Mouse (Mus musculus): ENCODE measurements around the gene Etnk1. TPM values are rescaled to one million over a fixed set of nuclear protein-coding genes. Genes with fewer than 3 reads are reported as not detected.
"Not testable (repeated sequence)": the region's sequence is repeated elsewhere in the genome, so short reads cannot be mapped to it uniquely, and the experiment has no call there.

Etnk1 gene
- polyA plus RNA-seq, 1 experiment from 2014 or later = 34.2 TPM

DNA sequence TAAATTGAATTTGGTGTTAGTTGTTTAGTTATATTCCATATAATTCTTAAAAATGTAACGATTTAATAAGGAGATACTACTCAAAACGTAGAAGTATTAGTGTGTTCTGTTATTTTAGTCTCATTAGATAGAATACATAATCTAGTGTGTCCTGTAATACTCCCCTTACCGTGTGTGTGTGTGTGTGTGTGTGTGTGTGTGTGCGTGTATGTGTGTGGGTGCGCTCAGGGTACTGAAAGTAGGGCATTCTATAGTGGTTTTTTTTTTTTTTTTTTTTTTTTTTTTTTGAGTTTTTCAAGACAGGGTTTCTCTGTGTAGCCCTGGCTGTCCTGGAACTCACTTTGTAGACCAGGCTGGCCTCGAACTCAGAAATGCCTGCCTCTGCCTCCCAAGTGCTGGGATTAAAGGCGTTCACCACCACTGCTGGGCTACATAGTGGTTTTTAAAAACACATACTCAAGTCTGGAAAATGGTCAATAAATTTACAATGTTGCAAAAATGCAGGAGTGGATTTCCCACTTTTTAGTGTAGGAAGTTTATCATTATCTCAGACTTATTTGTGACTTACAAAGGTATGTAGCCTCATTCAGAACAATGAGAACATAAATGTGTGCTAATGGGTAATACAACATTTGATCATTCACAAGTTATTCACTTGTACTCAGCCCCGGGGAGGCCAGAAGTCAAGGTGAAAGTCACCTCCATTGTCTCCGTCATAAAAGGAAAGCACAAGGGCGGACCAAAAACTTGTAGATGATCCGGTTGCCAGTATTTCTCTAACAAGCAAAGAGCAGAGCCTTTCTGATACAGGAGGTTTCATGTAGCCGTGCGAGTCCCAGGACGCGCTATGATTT is 1.4 kb upstream of the Etnk1 start:
- peaks cover 34% of the 10 kb centered on the region for H3K4me1 ChIP-seq (replicated peaks)
- peak overlapping the region; percentile 67 for H3K4me3 ChIP-seq (replicated peaks)
- peak overlapping the region; percentile 72 for H3K4me2 ChIP-seq (replicated peaks)
- H3K27ac ChIP-seq = no peak overlapping the region
- no peaks in the 10 kb centered on the region for H3K27me3 ChIP-seq
- no peaks in the 10 kb centered on the region for H3K36me3 ChIP-seq
- 54% methylated on average over 15 of the region's 15 CpGs for WGBS
- H3K9me3 ChIP-seq = no peaks in the 10 kb centered on the region
- peak overlapping the region; percentile 91; the same call in 1 of the 2 replicates for H3K9ac ChIP-seq (replicated peaks)
- ATAC-seq = no peak

DNA sequence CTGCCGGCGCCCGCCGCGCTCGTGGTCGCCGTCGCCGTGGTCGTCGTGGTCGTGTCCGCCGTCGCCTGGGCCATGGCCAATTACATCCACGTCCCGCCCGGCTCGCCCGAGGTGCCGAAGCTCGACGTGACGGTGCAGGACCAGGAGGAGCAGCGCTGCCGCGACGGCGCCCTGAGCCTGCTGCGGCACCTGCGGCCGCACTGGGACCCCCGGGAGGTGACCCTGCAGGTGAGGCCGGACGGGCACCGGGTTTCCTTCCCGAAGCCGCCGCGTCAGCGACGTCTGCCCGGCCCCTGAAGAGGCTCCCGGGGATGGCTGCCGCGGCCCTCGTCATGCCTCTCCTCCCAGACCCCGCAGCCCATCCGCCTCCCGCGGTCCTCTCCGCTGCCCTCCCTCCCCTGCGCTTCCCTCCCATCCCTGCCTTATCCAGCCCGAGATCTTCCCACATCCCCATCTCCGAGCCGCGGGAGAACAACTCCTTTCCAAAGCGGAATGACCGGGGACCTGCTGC is 443 bp downstream of the Etnk1 start:
- Histone ChIP-seq H3K9me3 (no peaks in the 10 kb centered on the region), H3K9ac (replicated peaks) (peak overlapping the region; percentile 91), H3K36me3 (0 out of 2 replicates have a peak, but pooled peaks cover 4% of the 10 kb centered on the region), H3K27me3 (no peaks in the 10 kb centered on the region), H3K4me2 (replicated peaks) (peak overlapping the region; percentile 72), H3K4me3 (replicated peaks) (peak overlapping the region; percentile 67), H3K4me1 (replicated peaks) (peaks cover 42% of the 10 kb centered on the region), H3K27ac (peak overlapping the region; percentile 93)
- under 1% methylated on average over 48 of the region's 60 CpGs for WGBS
- peak; percentile 74 for ATAC-seq

DNA sequence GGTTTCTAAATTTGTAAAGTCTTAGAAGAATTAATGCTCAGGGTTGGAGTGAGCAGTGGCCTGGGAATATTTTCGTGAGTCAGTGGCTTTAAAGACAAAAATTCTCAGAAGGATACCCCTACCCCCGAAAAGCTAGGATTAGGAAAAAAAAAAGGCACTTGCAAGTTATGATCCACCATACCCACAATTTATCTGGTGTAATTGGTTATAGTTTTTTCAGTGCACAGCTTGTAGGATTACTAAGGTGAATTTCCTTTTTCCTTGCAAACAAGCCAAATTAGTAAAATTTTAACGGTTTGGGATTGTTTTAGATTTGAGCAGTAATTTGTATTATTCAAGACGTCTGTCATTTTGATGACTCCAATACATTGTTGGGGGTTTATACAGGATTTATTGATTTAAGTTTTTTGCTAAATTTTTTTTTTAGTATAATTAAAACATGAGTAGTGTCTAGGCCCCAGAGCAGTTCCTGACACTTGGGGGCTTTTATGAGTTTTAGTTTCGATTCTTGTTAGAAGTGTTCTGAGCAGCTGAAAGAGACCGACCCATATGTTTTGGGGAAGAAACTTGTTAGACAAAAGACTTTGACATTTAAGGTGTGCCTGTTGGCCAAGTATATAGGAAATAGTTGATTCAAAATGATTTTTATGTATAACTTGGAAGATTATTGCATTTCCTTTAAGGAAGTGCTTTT is 1.1 kb downstream of the Etnk1 start:
- ATAC-seq = no peak
- Histone ChIP-seq H3K9me3 (no peaks in the 10 kb centered on the region), H3K27ac (peak overlapping the region; percentile 93), H3K4me1 (replicated peaks) (peaks cover 42% of the 10 kb centered on the region), H3K36me3 (peaks cover 9% of the 10 kb centered on the region), H3K27me3 (no peaks in the 10 kb centered on the region), H3K4me3 (replicated peaks) (peak overlapping the region; percentile 67), H3K4me2 (replicated peaks) (peak overlapping the region; percentile 72), H3K9ac (replicated peaks) (peak overlapping the region; percentile 91)
- WGBS = 34% methylated on average over 6 of the region's 6 CpGs

DNA sequence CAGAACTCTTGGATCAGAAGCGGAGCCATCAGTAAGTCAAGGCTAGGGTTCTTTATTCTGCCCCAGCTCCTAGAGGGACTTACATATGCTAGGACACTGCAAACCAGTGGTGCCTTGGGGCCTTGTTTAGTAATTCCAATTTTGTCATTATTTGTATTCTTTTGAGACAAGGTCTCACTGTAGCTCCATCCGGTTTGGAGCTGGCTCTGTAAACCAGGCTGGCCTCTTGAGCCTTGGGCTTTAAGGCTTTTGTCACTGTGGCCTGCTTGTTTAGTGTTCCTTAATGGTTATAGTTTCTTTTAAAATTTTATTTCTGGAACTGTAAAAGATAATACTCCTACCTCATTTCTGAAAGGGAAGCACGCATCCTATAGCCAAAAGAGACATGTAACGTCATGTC is 2.4 kb downstream of the Etnk1 start:
- Histone ChIP-seq H3K9ac (replicated peaks) (peak overlapping the region; percentile 45), H3K4me2 (replicated peaks) (peak overlapping the region; percentile 72), H3K4me1 (replicated peaks) (peaks cover 42% of the 10 kb centered on the region), H3K27ac (no peak overlapping the region), H3K27me3 (no peaks in the 10 kb centered on the region), H3K9me3 (no peaks in the 10 kb centered on the region), H3K4me3 (replicated peaks) (no peak overlapping the region), H3K36me3 (peaks cover 12% of the 10 kb centered on the region)
- ATAC-seq = no peak
- WGBS = 77% methylated on average over 4 of the region's 4 CpGs

DNA sequence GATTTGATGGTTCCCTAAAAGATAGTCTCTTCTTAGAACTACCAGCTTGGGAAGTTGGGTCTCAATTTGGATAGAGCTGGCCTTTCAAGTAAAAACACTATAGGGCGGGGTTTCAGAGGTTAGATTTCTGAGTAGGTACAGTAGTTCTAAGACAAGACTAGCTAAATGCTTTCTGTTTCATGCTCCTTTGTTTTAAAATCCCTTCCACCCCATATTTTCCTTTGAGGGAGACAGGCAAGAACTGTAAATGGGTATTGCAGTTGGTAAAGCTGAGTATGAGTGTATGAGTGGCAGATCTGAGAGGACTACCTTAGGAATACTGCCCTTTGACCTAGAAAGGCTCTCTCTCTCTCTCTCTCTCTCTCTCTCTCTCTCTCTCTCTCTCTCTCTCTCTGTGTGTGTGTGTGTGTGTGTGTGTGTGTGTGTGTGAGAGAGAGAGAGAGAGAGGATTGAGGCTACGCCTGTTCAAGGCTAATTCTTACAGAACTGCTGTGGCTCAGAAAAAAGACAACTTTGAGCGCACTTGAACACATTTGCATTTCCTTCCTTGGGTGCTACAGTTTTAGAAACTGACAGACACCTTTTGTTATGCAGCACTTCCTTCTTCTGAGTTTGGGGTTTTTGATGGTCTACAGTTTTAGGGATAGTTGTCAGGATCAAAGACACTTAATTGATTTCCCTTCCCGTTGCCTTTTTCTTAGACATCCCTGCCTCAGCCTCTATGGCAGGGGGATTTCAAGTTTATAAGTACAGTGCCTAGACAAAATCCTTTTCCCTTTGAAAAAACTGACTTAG is 3.3 kb downstream of the Etnk1 start:
- ATAC-seq = no peak
- no peak overlapping the region for H3K9ac ChIP-seq (replicated peaks)
- WGBS = 88% methylated on average over 4 of the region's 4 CpGs

DNA sequence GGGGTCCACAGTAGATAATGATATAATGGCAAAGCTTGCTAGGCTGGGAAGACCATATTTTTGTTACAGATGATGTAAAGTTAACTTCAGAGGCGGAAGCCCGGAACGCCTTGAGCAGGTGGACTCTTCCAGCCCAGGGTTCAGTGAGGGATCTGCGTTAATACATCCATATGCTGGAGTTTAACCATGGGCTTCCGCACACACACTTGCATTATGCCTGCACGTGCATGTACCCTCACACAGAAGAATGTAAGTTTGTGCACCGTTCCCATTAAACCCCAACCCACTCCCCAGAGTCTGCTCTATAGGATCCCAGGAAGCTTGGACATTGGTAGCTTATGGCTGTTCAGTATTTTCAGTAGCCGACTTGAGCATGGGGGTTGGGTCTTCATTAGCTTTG is 4.0 kb downstream of the Etnk1 start:
- H3K27me3 ChIP-seq = no peaks in the 10 kb centered on the region
- H3K4me2 ChIP-seq (replicated peaks) = no peak overlapping the region
- peaks cover 39% of the 10 kb centered on the region for H3K4me1 ChIP-seq (replicated peaks)
- peaks cover 12% of the 10 kb centered on the region for H3K36me3 ChIP-seq
- WGBS = 94% methylated on average over 8 of the region's 8 CpGs
- H3K27ac ChIP-seq = no peak overlapping the region
- H3K9ac ChIP-seq (replicated peaks) = no peak overlapping the region
- H3K4me3 ChIP-seq (replicated peaks) = no peak overlapping the region
- no peaks in the 10 kb centered on the region for H3K9me3 ChIP-seq
- ATAC-seq = no peak

More for the DNA sequence above, 3.3 kb downstream of the Etnk1 start:
- H3K27me3 ChIP-seq = no peaks in the 10 kb centered on the region
- H3K4me2 ChIP-seq (replicated peaks) = peak overlapping the region; percentile 9; the same call in 1 of the 2 replicates
- no peak overlapping the region for H3K4me3 ChIP-seq (replicated peaks)
- H3K27ac ChIP-seq = no peak overlapping the region
- H3K9me3 ChIP-seq = no peaks in the 10 kb centered on the region
- H3K4me1 ChIP-seq (replicated peaks) = peaks cover 42% of the 10 kb centered on the region
- peaks cover 12% of the 10 kb centered on the region for H3K36me3 ChIP-seq

DNA sequence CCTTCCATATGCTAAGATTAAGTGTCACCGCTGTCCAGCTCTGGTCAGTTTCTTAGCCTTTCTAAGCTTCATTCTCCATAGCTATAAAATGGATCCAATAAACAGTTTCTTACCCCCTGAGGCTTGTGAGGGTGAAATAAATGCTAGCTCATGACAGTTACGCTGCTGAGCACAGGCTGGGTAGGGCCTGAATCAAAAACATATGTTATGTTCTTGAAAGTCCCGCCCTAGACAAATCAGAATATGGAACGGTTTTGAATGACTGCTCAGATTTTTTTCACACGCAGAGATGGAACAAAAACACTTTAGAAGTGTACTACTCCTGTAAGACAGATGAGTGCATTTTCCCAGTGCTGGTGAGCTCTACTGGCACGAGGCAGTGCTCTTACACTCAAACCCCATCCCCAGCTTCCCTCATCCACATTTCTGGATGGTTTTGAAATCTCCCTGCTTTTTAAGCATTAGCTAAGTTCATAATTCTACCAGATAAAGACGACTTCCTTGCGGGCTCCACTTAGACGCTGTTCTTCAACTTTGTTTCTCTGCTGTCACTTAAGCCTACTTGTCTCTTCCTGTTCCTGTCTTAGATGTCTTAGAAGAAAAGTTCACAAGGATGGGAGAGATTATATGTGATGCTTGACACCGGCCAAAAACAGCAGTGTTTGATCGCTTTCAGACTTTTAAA is 4.9 kb downstream of the Etnk1 start:
- no peak for ATAC-seq
- H3K27me3 ChIP-seq = no peaks in the 10 kb centered on the region
- no peaks in the 10 kb centered on the region for H3K9me3 ChIP-seq
- H3K4me2 ChIP-seq (replicated peaks) = no peak overlapping the region
- peaks cover 12% of the 10 kb centered on the region for H3K36me3 ChIP-seq
- no peak overlapping the region for H3K4me3 ChIP-seq (replicated peaks)
- WGBS = 93% methylated on average over 11 of the region's 11 CpGs
- H3K4me1 ChIP-seq (replicated peaks) = peaks cover 36% of the 10 kb centered on the region
- H3K27ac ChIP-seq = no peak overlapping the region
- H3K9ac ChIP-seq (replicated peaks) = no peak overlapping the region

DNA sequence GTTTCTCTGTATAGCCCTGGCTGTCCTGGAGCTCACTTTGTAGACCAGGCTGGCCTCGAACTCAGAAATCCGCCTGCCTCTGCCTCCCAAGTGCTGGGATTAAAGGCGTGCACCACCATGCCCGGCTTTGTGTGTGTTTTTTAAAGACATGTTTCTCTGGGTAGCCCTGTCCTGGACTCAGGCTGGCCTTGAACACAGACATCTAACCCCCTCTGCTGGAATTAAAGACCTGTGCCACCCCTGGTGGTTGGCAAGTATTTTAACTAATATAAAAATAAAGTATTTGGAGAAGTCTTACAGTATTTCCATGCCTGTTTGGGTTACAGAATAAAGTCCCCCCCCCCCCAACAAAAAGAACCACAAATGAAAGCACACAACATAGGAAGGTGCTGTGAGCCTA is 5.7 kb downstream of the Etnk1 start:
- Histone ChIP-seq H3K36me3 (peaks cover 16% of the 10 kb centered on the region), H3K4me1 (replicated peaks) (peaks cover 36% of the 10 kb centered on the region)
- ATAC-seq; H3K9ac ChIP-seq (replicated peaks); H3K9me3 ChIP-seq; H3K27ac ChIP-seq; H3K4me2 ChIP-seq (replicated peaks); H3K27me3 ChIP-seq; H3K4me3 ChIP-seq (replicated peaks): not testable (repeated sequence)
- WGBS = 94% methylated on average over 4 of the region's 4 CpGs

DNA sequence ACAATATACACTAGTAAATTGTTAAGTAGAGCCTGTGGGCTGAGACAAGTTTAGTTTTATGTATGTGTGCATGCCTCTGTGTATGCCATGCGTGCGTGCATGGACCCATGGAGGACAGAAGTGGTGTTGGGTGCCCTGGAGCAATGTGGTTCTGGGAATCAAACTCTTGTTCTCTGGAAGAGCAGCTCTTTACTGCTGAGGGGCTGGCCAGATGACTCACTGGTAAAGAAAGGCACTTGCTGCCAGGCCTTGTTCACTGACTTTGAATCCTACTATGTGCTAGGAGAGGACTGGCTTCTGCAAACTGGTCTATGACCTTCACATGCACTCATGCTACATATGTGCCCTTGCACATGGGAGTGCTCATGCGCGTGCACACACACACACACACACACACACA is 7.2 kb downstream of the Etnk1 start:
- no peak for ATAC-seq
- H3K4me2 ChIP-seq (replicated peaks) = no peak overlapping the region
- H3K9ac ChIP-seq (replicated peaks) = no peak overlapping the region
- no peaks in the 10 kb centered on the region for H3K27me3 ChIP-seq
- H3K9me3 ChIP-seq = no peaks in the 10 kb centered on the region
- H3K4me1 ChIP-seq (replicated peaks) = peaks cover 30% of the 10 kb centered on the region
- no peak overlapping the region for H3K4me3 ChIP-seq (replicated peaks)
- no peak overlapping the region for H3K27ac ChIP-seq
- WGBS = 98% methylated on average over 4 of the region's 4 CpGs
- peaks cover 16% of the 10 kb centered on the region for H3K36me3 ChIP-seq

DNA sequence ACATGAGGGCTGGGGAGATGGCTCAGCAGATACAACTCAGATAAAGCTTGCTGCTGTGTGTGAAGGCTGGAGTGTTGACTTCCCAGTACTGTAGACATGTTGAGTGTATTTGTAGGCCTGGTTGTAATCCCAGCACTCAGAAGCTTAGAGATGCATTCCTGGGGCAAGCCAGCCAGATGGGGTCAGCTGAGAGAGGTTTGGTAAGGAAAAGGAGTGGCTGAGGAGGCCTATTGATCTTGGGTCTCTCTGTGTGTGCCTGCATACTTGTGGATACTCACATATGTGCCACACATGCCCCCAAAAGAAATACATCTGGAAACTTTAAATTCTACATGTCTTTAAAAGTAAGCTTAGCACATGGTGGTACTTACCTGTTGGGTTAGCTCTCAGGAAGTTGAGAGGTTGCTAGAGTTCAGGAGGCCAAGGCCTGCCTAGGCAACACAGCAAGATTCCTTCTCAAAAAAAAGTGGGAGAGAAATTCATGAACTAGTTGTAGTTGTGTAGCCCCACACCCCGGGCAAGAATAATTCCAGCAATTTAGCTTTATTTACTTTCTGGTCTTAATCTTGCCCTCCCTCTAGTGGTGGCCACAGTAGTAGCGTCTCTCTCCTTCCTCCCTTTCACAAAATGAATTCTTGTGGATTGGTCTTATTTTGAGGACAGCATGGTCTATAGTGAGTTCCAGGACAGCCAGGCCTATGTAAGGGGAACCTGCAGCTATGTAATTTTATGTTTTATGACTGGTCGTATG is 8.1 kb downstream of the Etnk1 start:
- Histone ChIP-seq H3K9me3 (no peaks in the 10 kb centered on the region), H3K36me3 (peaks cover 16% of the 10 kb centered on the region), H3K27ac (no peak overlapping the region), H3K27me3 (no peaks in the 10 kb centered on the region), H3K4me2 (replicated peaks) (no peak overlapping the region), H3K4me1 (replicated peaks) (peaks cover 22% of the 10 kb centered on the region), H3K9ac (replicated peaks) (no peak overlapping the region), H3K4me3 (replicated peaks) (no peak overlapping the region)
- 43% methylated on average over 3 of the region's 3 CpGs for WGBS
- peak; percentile 15; the same call in 1 of the 2 replicates for ATAC-seq

DNA sequence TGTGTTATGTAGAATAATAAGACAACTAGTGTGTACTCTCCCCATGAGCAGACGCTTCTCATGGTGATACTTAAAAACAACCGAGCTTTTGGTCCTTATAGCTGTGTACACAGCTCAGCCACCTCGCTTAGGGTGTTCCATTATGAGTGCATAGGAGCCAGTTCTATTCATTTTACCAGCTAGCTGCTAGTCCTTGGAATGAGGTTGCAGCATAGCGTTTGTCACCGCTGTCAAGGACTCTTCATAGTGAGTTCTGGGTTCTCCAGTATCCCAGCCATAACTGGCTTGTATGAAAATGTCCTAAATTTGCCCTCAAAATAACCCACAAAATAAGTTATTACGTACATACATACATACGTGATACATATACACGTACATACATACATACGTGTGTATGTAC is 9.1 kb downstream of the Etnk1 start:
- Histone ChIP-seq H3K27ac (no peak overlapping the region), H3K9me3 (no peaks in the 10 kb centered on the region), H3K27me3 (no peaks in the 10 kb centered on the region), H3K4me1 (replicated peaks) (peaks cover 12% of the 10 kb centered on the region), H3K9ac (replicated peaks) (no peak overlapping the region), H3K4me2 (replicated peaks) (no peak overlapping the region), H3K4me3 (replicated peaks) (no peak overlapping the region), H3K36me3 (peaks cover 20% of the 10 kb centered on the region)
- WGBS = 96% methylated on average over 9 of the region's 9 CpGs
- ATAC-seq = no peak
